Mouse (Mus musculus): ENCODE measurements at regions not wholly inside any gene's neighbourhood (a gene's known extent, or its start where the extent isn't known, plus 50 kb on each side); places are given as distances from the start of the nearest gene placed in this dataset.
"Not testable (repeated sequence)": the region's sequence is repeated elsewhere in the genome, so short reads cannot be mapped to it uniquely, and the experiment has no call there.

- H3K4me3 ChIP-seq (ENCODE audit: low read depth, low read length); H3K27ac ChIP-seq (ENCODE audit: low read length); ATAC-seq (ENCODE audit: low read depth); H3K27me3 ChIP-seq (ENCODE audit: control insufficient read depth, insufficient read depth, low read depth, low read length); H3K9ac ChIP-seq (ENCODE audit: low read depth, low read length); H3K4me1 ChIP-seq (ENCODE audit: control insufficient read depth, low read depth, low read length); H3K4me2 ChIP-seq (ENCODE audit: low read depth, low read length); H3K36me3 ChIP-seq (ENCODE audit: control insufficient read depth, insufficient read depth); H3K9me3 ChIP-seq (replicated peaks; ENCODE audit: control insufficient read depth, low read length): not testable (repeated sequence)
- 63% methylated on average over 18 of the region's 18 CpGs for WGBS (ENCODE audit: insufficient replicate concordance)
Measured at GRCm38 (mm10) chr2:171542768-171543167, 500.5 kb downstream of the Cbln4 start.

DNA sequence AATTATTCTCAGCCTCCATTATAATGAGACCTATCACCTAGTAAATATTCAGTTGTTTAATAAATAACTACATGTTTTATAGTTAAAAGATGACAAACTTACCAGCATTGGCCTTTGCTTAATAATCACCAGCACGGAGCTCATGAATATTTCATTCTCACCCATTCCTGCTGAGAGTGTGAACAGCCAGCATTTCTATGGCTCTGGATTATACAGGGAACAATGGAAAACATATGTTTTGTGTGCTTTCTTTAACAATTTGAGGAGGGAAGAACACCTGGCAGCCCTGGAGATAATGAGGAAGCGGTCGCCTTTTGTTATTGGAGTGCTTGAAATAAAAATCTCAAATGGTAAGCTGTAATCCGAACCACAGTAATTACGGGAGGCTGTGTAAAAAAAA is 528.4 kb downstream of the Cbln4 start:
- no peak overlapping the region for H3K4me2 ChIP-seq (ENCODE audit: low read depth, low read length)
- H3K27ac ChIP-seq (ENCODE audit: low read length): no peak overlapping the region
- no peak overlapping the region for H3K4me3 ChIP-seq (ENCODE audit: low read depth, low read length)
- no peaks in the 10 kb centered on the region for H3K36me3 ChIP-seq (ENCODE audit: control insufficient read depth, insufficient read depth)
- ATAC-seq (ENCODE audit: low read depth): no peak
- H3K27me3 ChIP-seq (ENCODE audit: control insufficient read depth, insufficient read depth, low read depth, low read length): no peaks in the 10 kb centered on the region
- no peaks in the 10 kb centered on the region for H3K4me1 ChIP-seq (ENCODE audit: control insufficient read depth, low read depth, low read length)
- H3K9ac ChIP-seq (ENCODE audit: low read depth, low read length): no peak overlapping the region
- 74% methylated on average over 5 of the region's 5 CpGs for WGBS (ENCODE audit: insufficient replicate concordance)
- H3K9me3 ChIP-seq (replicated peaks; ENCODE audit: control insufficient read depth, low read length): no peaks in the 10 kb centered on the region

DNA sequence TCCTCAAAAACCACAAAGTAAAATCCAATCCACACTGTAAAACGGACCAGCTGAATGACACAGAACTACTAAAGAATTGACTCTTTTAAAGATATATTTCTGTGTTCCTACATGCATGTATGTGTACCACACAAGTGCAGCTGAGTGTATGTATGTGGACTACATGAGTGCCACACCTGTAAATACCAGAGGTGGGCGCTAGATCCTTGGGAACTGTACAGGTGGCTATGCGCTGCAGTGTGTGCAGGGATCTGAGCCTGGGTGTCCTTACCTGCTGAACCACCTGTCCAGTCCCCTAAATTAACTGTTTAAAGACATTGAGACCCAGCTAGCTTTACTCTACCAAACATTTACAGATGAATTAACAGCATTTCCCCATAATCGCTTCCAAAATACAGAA is 546.6 kb downstream of the Cbln4 start:
- no peaks in the 10 kb centered on the region for H3K4me1 ChIP-seq (ENCODE audit: control insufficient read depth, low read depth, low read length)
- no peak for ATAC-seq (ENCODE audit: low read depth)
- H3K4me3 ChIP-seq (ENCODE audit: low read depth, low read length): no peak overlapping the region
- H3K27me3 ChIP-seq (ENCODE audit: control insufficient read depth, insufficient read depth, low read depth, low read length): no peaks in the 10 kb centered on the region
- 53% methylated on average over 4 of the region's 4 CpGs for WGBS (ENCODE audit: insufficient replicate concordance)
- H3K36me3 ChIP-seq (ENCODE audit: control insufficient read depth, insufficient read depth): no peaks in the 10 kb centered on the region
- no peak overlapping the region for H3K4me2 ChIP-seq (ENCODE audit: low read depth, low read length)
- H3K27ac ChIP-seq (ENCODE audit: low read length): no peak overlapping the region
- H3K9ac ChIP-seq (ENCODE audit: low read depth, low read length): no peak overlapping the region
- H3K9me3 ChIP-seq (replicated peaks; ENCODE audit: control insufficient read depth, low read length): no peaks in the 10 kb centered on the region; the same call in 1 of the 2 replicates

GRCm38 (mm10) chr2:171493741-171494140 is 549.5 kb downstream of the Cbln4 start:
- H3K27me3 ChIP-seq (ENCODE audit: control insufficient read depth, insufficient read depth, low read depth, low read length): no peaks in the 10 kb centered on the region
- no peak overlapping the region for H3K4me2 ChIP-seq (ENCODE audit: low read depth, low read length)
- H3K4me3 ChIP-seq (ENCODE audit: low read depth, low read length): no peak overlapping the region
- H3K27ac ChIP-seq (ENCODE audit: low read length): no peak overlapping the region
- no peaks in the 10 kb centered on the region for H3K9me3 ChIP-seq (replicated peaks; ENCODE audit: control insufficient read depth, low read length)
- no peak for ATAC-seq (ENCODE audit: low read depth)
- H3K9ac ChIP-seq (ENCODE audit: low read depth, low read length): no peak overlapping the region
- 24% methylated on average over 12 of the region's 12 CpGs for WGBS (ENCODE audit: insufficient replicate concordance)
- H3K4me1 ChIP-seq (ENCODE audit: control insufficient read depth, low read depth, low read length): no peaks in the 10 kb centered on the region
- no peaks in the 10 kb centered on the region for H3K36me3 ChIP-seq (ENCODE audit: control insufficient read depth, insufficient read depth)

GRCm38 (mm10) chr2:171487284-171487683 is 556.0 kb downstream of the Cbln4 start:
- H3K9me3 ChIP-seq (replicated peaks; ENCODE audit: control insufficient read depth, low read length): no peaks in the 10 kb centered on the region
- H3K4me1 ChIP-seq (ENCODE audit: control insufficient read depth, low read depth, low read length): no peaks in the 10 kb centered on the region
- no peak overlapping the region for H3K4me3 ChIP-seq (ENCODE audit: low read depth, low read length)
- ATAC-seq (ENCODE audit: low read depth): no peak
- H3K4me2 ChIP-seq (ENCODE audit: low read depth, low read length): no peak overlapping the region
- H3K27ac ChIP-seq (ENCODE audit: low read length): no peak overlapping the region
- H3K9ac ChIP-seq (ENCODE audit: low read depth, low read length): no peak overlapping the region
- 73% methylated on average over 2 of the region's 2 CpGs for WGBS (ENCODE audit: insufficient replicate concordance)
- H3K27me3 ChIP-seq (ENCODE audit: control insufficient read depth, insufficient read depth, low read depth, low read length): no peaks in the 10 kb centered on the region
- H3K36me3 ChIP-seq (ENCODE audit: control insufficient read depth, insufficient read depth): no peaks in the 10 kb centered on the region

- H3K27me3 ChIP-seq (ENCODE audit: control insufficient read depth, insufficient read depth, low read depth, low read length): no peaks in the 10 kb centered on the region
- H3K4me1 ChIP-seq (ENCODE audit: control insufficient read depth, low read depth, low read length): no peaks in the 10 kb centered on the region
- H3K4me3 ChIP-seq (ENCODE audit: low read depth, low read length): no peak overlapping the region
- H3K27ac ChIP-seq (ENCODE audit: low read length): no peak overlapping the region
- H3K9me3 ChIP-seq (replicated peaks; ENCODE audit: control insufficient read depth, low read length): no peaks in the 10 kb centered on the region
- H3K4me2 ChIP-seq (ENCODE audit: low read depth, low read length): no peak overlapping the region
- ATAC-seq (ENCODE audit: low read depth): no peak
- WGBS (ENCODE audit: insufficient replicate concordance): 63% methylated on average over 9 of the region's 9 CpGs
- no peak overlapping the region for H3K9ac ChIP-seq (ENCODE audit: low read depth, low read length)
- no peaks in the 10 kb centered on the region for H3K36me3 ChIP-seq (ENCODE audit: control insufficient read depth, insufficient read depth)
Measured at GRCm38 (mm10) chr2:171453241-171453640, 590.0 kb downstream of the Cbln4 start.

DNA sequence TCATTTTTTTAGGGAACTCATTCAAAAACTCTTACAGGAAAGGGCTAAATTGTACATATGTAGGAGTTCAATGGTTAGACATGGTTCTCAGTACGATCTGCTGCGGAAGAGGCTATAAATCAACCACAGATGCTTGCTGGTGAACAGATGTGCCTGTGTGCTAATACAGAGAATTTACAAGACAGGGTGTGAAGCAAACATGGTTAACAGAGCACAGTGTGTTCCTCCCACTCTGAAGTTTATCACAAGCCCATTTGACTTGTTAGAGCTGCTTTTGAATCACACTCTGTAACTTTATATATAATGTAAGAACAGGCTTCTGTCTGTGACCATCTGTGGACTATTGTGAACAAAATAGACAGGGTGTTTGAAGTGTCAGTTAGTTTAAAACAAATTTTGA is 637.2 kb downstream of the Cbln4 start:
- Histone ChIP-seq H3K9me3 (replicated peaks; ENCODE audit: control insufficient read depth, low read length) (no peaks in the 10 kb centered on the region), H3K4me1 (ENCODE audit: control insufficient read depth, low read depth, low read length) (no peaks in the 10 kb centered on the region), H3K36me3 (ENCODE audit: control insufficient read depth, insufficient read depth) (no peaks in the 10 kb centered on the region), H3K4me3 (ENCODE audit: low read depth, low read length) (no peak overlapping the region), H3K27me3 (ENCODE audit: control insufficient read depth, insufficient read depth, low read depth, low read length) (no peaks in the 10 kb centered on the region), H3K9ac (ENCODE audit: low read depth, low read length) (no peak overlapping the region), H3K27ac (ENCODE audit: low read length) (no peak overlapping the region), H3K4me2 (ENCODE audit: low read depth, low read length) (no peak overlapping the region)
- WGBS (ENCODE audit: insufficient replicate concordance): 54% methylated on average over 2 of the region's 2 CpGs
- ATAC-seq (ENCODE audit: low read depth): no peak

DNA sequence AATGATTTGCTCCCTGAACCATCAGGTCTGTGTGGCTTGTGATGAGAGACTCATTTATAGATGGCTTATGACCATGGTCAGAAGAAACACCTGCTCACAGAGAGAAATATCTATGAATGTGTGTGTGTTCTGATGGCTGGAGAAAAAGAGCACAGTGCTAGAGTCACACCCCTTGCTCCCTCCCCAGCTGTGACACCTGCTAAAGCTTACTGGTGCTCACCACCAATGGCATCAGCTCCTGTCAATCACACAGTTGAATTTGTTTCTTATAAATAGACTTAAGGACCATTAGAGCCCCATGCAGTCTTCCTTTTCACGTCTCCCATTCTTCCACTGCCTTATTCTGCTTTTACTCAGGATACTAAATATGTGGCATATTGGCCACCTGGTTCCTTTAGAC is 654.3 kb downstream of the Cbln4 start:
- Histone ChIP-seq H3K4me1 (ENCODE audit: control insufficient read depth, low read depth, low read length) (no peaks in the 10 kb centered on the region), H3K36me3 (ENCODE audit: control insufficient read depth, insufficient read depth) (no peaks in the 10 kb centered on the region), H3K27ac (ENCODE audit: low read length) (no peak overlapping the region), H3K9ac (ENCODE audit: low read depth, low read length) (no peak overlapping the region), H3K27me3 (ENCODE audit: control insufficient read depth, insufficient read depth, low read depth, low read length) (no peaks in the 10 kb centered on the region), H3K4me3 (ENCODE audit: low read depth, low read length) (no peak overlapping the region), H3K4me2 (ENCODE audit: low read depth, low read length) (no peak overlapping the region), H3K9me3 (replicated peaks; ENCODE audit: control insufficient read depth, low read length) (no peaks in the 10 kb centered on the region)
- no peak for ATAC-seq (ENCODE audit: low read depth)
- 55% methylated on average over 1 of the region's 1 CpGs for WGBS (ENCODE audit: insufficient replicate concordance)

GRCm38 (mm10) chr2:171373457-171373856 is 641.9 kb downstream of the Dok5 start:
- ATAC-seq (ENCODE audit: low read depth): no peak
- no peak overlapping the region for H3K4me3 ChIP-seq (ENCODE audit: low read depth, low read length)
- 37% methylated on average over 1 of the region's 1 CpGs for WGBS (ENCODE audit: insufficient replicate concordance)
- no peak overlapping the region for H3K4me2 ChIP-seq (ENCODE audit: low read depth, low read length)
- no peak overlapping the region for H3K27ac ChIP-seq (ENCODE audit: low read length)
- no peaks in the 10 kb centered on the region for H3K4me1 ChIP-seq (ENCODE audit: control insufficient read depth, low read depth, low read length)
- no peaks in the 10 kb centered on the region for H3K36me3 ChIP-seq (ENCODE audit: control insufficient read depth, insufficient read depth)
- H3K9me3 ChIP-seq (replicated peaks; ENCODE audit: control insufficient read depth, low read length): no peaks in the 10 kb centered on the region
- no peak overlapping the region for H3K9ac ChIP-seq (ENCODE audit: low read depth, low read length)
- no peaks in the 10 kb centered on the region for H3K27me3 ChIP-seq (ENCODE audit: control insufficient read depth, insufficient read depth, low read depth, low read length)

DNA sequence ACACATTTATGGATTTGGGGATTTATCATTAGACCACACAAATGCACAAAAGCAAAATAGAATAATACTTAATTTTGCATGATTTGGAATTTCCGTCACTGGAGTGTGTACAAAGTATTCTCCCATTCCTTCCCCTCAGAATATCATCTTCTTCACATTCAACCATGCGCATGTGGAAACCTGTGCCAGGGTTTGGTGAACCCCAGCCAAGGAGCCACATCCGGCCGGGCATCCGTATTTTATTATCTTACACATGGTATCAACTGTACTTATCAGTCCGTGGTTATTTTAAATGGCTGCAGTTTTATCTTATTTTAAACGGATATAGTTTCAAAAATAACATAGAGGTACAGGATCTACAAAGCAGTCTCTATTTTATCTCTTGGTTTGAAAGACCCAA is 641.4 kb downstream of the Dok5 start:
- no peaks in the 10 kb centered on the region for H3K4me1 ChIP-seq (ENCODE audit: control insufficient read depth, low read depth, low read length)
- H3K9me3 ChIP-seq (replicated peaks; ENCODE audit: control insufficient read depth, low read length): no peaks in the 10 kb centered on the region
- H3K9ac ChIP-seq (ENCODE audit: low read depth, low read length): no peak overlapping the region
- no peak for ATAC-seq (ENCODE audit: low read depth)
- no peaks in the 10 kb centered on the region for H3K27me3 ChIP-seq (ENCODE audit: control insufficient read depth, insufficient read depth, low read depth, low read length)
- 66% methylated on average over 7 of the region's 7 CpGs for WGBS (ENCODE audit: insufficient replicate concordance)
- H3K4me3 ChIP-seq (ENCODE audit: low read depth, low read length): no peak overlapping the region
- H3K4me2 ChIP-seq (ENCODE audit: low read depth, low read length): no peak overlapping the region
- H3K36me3 ChIP-seq (ENCODE audit: control insufficient read depth, insufficient read depth): no peaks in the 10 kb centered on the region
- H3K27ac ChIP-seq (ENCODE audit: low read length): no peak overlapping the region
